Mouse (Mus musculus) embryonic fibroblast, embryonic 13.5 days (primary cell): ENCODE measurements around the gene Gm20388.

ENCODE experiments used
- CTCF ChIP-seq: IDR thresholded peaks from 2 replicates; pipeline ENCODE4 v1.5.1; 2011; ENCODE audit warnings: mild to moderate bottlenecking, control low read depth, low read length, moderate library complexity, borderline replicate concordance; ENCODE audit not compliant: insufficient read depth
- POLR2A ChIP-seq: IDR thresholded peaks from 2 replicates; pipeline ENCODE4 v1.6.1; 2011; ENCODE audit warnings: low read depth, mild to moderate bottlenecking, control low read depth, low read length, moderate library complexity

DNA sequence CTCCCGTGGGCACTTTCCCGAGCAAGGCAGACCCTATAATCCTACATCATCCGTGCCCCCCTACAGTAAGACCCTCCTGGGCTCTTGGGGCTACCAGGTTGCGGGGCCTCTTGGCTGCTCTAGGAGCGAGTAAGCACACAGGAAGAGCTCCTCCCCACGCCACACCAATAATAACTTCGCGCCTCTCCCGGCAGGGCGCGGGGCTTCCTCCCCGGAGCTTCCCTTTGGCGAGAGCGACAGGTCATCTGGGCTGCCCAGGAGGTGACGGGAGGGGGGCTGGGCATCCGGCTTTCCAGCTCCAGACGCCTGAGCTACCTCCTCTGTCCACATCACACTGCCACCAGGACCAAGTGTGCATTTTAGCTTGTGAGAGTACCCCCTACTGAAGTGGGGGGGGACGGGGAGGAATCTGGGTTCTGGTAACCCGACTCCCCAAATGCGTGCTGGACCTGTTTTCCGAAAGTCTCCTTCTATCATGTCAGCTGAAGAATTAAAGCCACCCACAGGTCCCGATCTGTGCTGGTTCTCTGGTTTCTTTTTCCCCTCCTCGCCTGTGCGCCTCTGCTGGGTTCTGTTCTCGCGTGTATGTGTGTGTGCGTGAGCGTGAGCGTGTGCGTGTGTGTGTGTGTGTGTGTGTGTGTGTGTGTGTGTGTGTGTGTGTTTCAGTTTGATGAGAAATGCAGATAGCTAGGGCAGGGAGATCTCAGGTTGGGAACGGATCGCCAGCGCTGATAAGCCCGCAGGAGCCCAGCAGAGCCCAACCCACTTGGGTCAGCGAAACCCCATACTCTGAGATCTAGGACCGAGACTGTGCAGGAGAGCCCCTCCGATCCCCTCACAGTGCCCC is 2372.9 kb downstream of the Gm20388 start:
- no peak for TF ChIP-seq CTCF
- TF ChIP-seq POLR2A = peak; percentile 23; the same call in 1 of the 2 replicates
